ENCODE assay signal across 29 mouse cellular contexts in genomic region chr2:51006818-51007217, GRCm38 (mm10).
A peak's percentile ranks its signal among the peaks of the same experiment; 100 is the strongest.
DNase-seq lines count a peak whose midpoint lies in the region; ATAC-seq and TF ChIP-seq lines count a peak whose summit lies in the region.
"Had no signal": no experiment of that assay in that cellular context is flagged by ENCODE, and none has a peak within 500 bp of the region (broad histone marks: within the 10 kb centered on the region; RNA-seq: fewer than 3 reads in every experiment).

No protein-coding gene starts in this region.

- no peak overlapping the region for H3K9ac ChIP-seq in forebrain, embryonic 11.5 days (ENCODE audit: low read length)
- H3K9ac ChIP-seq in forebrain, postnatal 0 days, result no peak overlapping the region
- H3K9ac ChIP-seq in midbrain, embryonic 11.5 days (ENCODE audit: low read length), result no peak overlapping the region
- no peak overlapping the region for H3K9ac ChIP-seq in midbrain, embryonic 15.5 days
- no peak overlapping the region for H3K9ac ChIP-seq in hindbrain, postnatal 0 days (replicated peaks; ENCODE audit: low read length)
- H3K9ac ChIP-seq: embryonic facial prominence, embryonic 13.5 days; hindbrain, embryonic 12.5 days; hindbrain, embryonic 15.5 days; intestine, embryonic 15.5 days had no signal

- no peak overlapping the region for H3K4me2 ChIP-seq in forebrain, embryonic 11.5 days (ENCODE audit: low read depth, low read length, severe bottlenecking)
- H3K4me2 ChIP-seq in forebrain, postnatal 0 days (ENCODE audit: low read depth), result no peak overlapping the region
- no peak overlapping the region for H3K4me2 ChIP-seq in midbrain, embryonic 11.5 days
- H3K4me2 ChIP-seq in midbrain, embryonic 15.5 days, result no peak overlapping the region
- H3K4me2 ChIP-seq in hindbrain, postnatal 0 days (ENCODE audit: low read depth, low read length), result no peak overlapping the region
- H3K4me2 ChIP-seq: embryonic facial prominence, embryonic 13.5 days; heart, embryonic 11.5 days; hindbrain, embryonic 12.5 days; hindbrain, embryonic 15.5 days; intestine, embryonic 15.5 days had no signal

- ATAC-seq in forebrain, embryonic 11.5 days (replicated peaks; ENCODE audit: low FRiP score), result peak; percentile 28; the same call in 1 of the 2 replicates
- ATAC-seq in forebrain, postnatal 0 days, result no peak
- ATAC-seq in midbrain, embryonic 11.5 days (ENCODE audit: low FRiP score), result peak; percentile 51; the same call in 1 of the 2 replicates
- ATAC-seq in midbrain, embryonic 15.5 days (replicated peaks), result no peak
- ATAC-seq in hindbrain, postnatal 0 days, result no peak
- ATAC-seq: activated CD4-positive, CD25-positive, alpha-beta regulatory T cell, adult 4 months; forebrain, embryonic 14.5 days; intestine, embryonic 15.5 days; Patski had no signal

- no peaks in the 10 kb centered on the region for H3K9me3 ChIP-seq in forebrain, embryonic 11.5 days (ENCODE audit: control insufficient read depth, low read length)
- no peaks in the 10 kb centered on the region for H3K9me3 ChIP-seq in forebrain, postnatal 0 days (ENCODE audit: low read length)
- H3K9me3 ChIP-seq in midbrain, embryonic 11.5 days (ENCODE audit: control insufficient read depth, low read length), result no peaks in the 10 kb centered on the region
- H3K9me3 ChIP-seq in midbrain, embryonic 15.5 days, result no peaks in the 10 kb centered on the region
- H3K9me3 ChIP-seq in hindbrain, postnatal 0 days (ENCODE audit: low read length), result no peaks in the 10 kb centered on the region
- H3K9me3 ChIP-seq: embryonic facial prominence, embryonic 10.5 days; embryonic facial prominence, embryonic 13.5 days; hindbrain, embryonic 12.5 days; hindbrain, embryonic 15.5 days; intestine, embryonic 15.5 days had no signal

- 61% methylated on average over 3 of the region's 3 CpGs for WGBS in forebrain, embryonic 11.5 days
- 45% methylated on average over 3 of the region's 3 CpGs for WGBS in forebrain, postnatal 0 days
- 73% methylated on average over 3 of the region's 3 CpGs for WGBS in midbrain, embryonic 11.5 days
- 61% methylated on average over 3 of the region's 3 CpGs for WGBS in midbrain, embryonic 15.5 days
- WGBS in hindbrain, postnatal 0 days, result 59% methylated on average over 3 of the region's 3 CpGs

- H3K36me3 ChIP-seq in forebrain, embryonic 11.5 days (ENCODE audit: control insufficient read depth, insufficient read depth, low read length), result no peaks in the 10 kb centered on the region
- no peaks in the 10 kb centered on the region for H3K36me3 ChIP-seq in forebrain, postnatal 0 days (ENCODE audit: insufficient read depth)
- no peaks in the 10 kb centered on the region for H3K36me3 ChIP-seq in midbrain, embryonic 11.5 days (ENCODE audit: control insufficient read depth, insufficient read depth, low read length)
- H3K36me3 ChIP-seq in midbrain, embryonic 15.5 days (replicated peaks), result no peaks in the 10 kb centered on the region
- H3K36me3 ChIP-seq in hindbrain, postnatal 0 days (ENCODE audit: insufficient read depth, low read length), result no peaks in the 10 kb centered on the region
- H3K36me3 ChIP-seq: embryonic facial prominence, embryonic 10.5 days; embryonic facial prominence, embryonic 13.5 days; G1E; hindbrain, embryonic 12.5 days; hindbrain, embryonic 15.5 days; intestine, embryonic 15.5 days had no signal

- H3K4me3 ChIP-seq in forebrain, embryonic 11.5 days (ENCODE audit: low read depth, low read length), result no peak overlapping the region
- no peak overlapping the region for H3K4me3 ChIP-seq in forebrain, postnatal 0 days (ENCODE audit: low read depth, low read length)
- H3K4me3 ChIP-seq in midbrain, embryonic 11.5 days (ENCODE audit: low read depth, low read length), result no peak overlapping the region
- no peak overlapping the region for H3K4me3 ChIP-seq in midbrain, embryonic 15.5 days
- no peak overlapping the region for H3K4me3 ChIP-seq in hindbrain, postnatal 0 days (ENCODE audit: low read length)
- H3K4me3 ChIP-seq: embryonic facial prominence, embryonic 10.5 days; embryonic facial prominence, embryonic 13.5 days; erythroblast, embryonic 14.5 days; hindbrain, embryonic 12.5 days; hindbrain, embryonic 15.5 days; intestine, embryonic 15.5 days had no signal

- DNase-seq in forebrain, embryonic 11.5 days (ENCODE audit: low spot score), result no peak
- no peak for DNase-seq in forebrain, postnatal 0 days
- DNase-seq in midbrain, embryonic 11.5 days (ENCODE audit: low spot score, missing footprints), result no peak
- DNase-seq in R1 (ENCODE audit: low read depth, low spot score), result peak; percentile 82
- no peak for DNase-seq in hindbrain, postnatal 0 days (ENCODE audit: low spot score)
- DNase-seq in left cerebral cortex, adult 8-10 months (ENCODE audit: low spot score in 2 of 2), result no peak
- DNase-seq: adrenal gland, adult 8-10 months; adrenal gland, postnatal 25 days; B cell, adult 2 months; cerebellum, adult 11-12 months; cerebellum, adult 8-10 months; cerebellum, postnatal 10 days; cerebellum, postnatal 36 days; embryo, embryonic 11 days; gastrocnemius, postnatal 10 days; gastrocnemius, postnatal 36 days had no signal

- H3K4me1 ChIP-seq in forebrain, embryonic 11.5 days (replicated peaks; ENCODE audit: control insufficient read depth, insufficient read depth, low read length), result 0 out of 2 replicates have a peak, but pooled peaks cover 2% of the 10 kb centered on the region
- no peaks in the 10 kb centered on the region for H3K4me1 ChIP-seq in forebrain, postnatal 0 days (ENCODE audit: insufficient read depth)
- H3K4me1 ChIP-seq in midbrain, embryonic 11.5 days (ENCODE audit: control insufficient read depth, insufficient read depth, low read length), result peaks cover 15% of the 10 kb centered on the region
- 0 out of 2 replicates have a peak, but pooled peaks cover 3% of the 10 kb centered on the region for H3K4me1 ChIP-seq in midbrain, embryonic 15.5 days
- H3K4me1 ChIP-seq in hindbrain, postnatal 0 days (ENCODE audit: insufficient read depth, low read length), result no peaks in the 10 kb centered on the region
- H3K4me1 ChIP-seq: hindbrain, embryonic 15.5 days; intestine, embryonic 15.5 days had no signal

- no peak for TF ChIP-seq CTCF in forebrain, postnatal 0 days (IDR thresholded peaks at IDR 0.05; ENCODE audit: low read depth)
- no peak for TF ChIP-seq CTCF in hindbrain, postnatal 0 days (IDR thresholded peaks at IDR 0.05; ENCODE audit: low read depth)

- no peak overlapping the region for H3K27ac ChIP-seq in forebrain, embryonic 11.5 days (ENCODE audit: low read depth, low read length)
- no peak overlapping the region for H3K27ac ChIP-seq in forebrain, postnatal 0 days (ENCODE audit: low read depth, low read length)
- H3K27ac ChIP-seq in midbrain, embryonic 11.5 days (ENCODE audit: low read depth, low read length), result no peak overlapping the region
- H3K27ac ChIP-seq in midbrain, embryonic 15.5 days, result no peak overlapping the region
- H3K27ac ChIP-seq in hindbrain, postnatal 0 days, result no peak overlapping the region
- H3K27ac ChIP-seq: embryonic facial prominence, embryonic 10.5 days; embryonic facial prominence, embryonic 13.5 days; hindbrain, embryonic 15.5 days; intestine, embryonic 15.5 days had no signal

- no peaks in the 10 kb centered on the region for H3K27me3 ChIP-seq in forebrain, embryonic 11.5 days (ENCODE audit: control insufficient read depth, insufficient read depth, low read length)
- H3K27me3 ChIP-seq in forebrain, postnatal 0 days (ENCODE audit: insufficient read depth, low read length), result no peaks in the 10 kb centered on the region
- H3K27me3 ChIP-seq in midbrain, embryonic 11.5 days (ENCODE audit: control insufficient read depth, insufficient read depth, low read length), result no peaks in the 10 kb centered on the region
- no peaks in the 10 kb centered on the region for H3K27me3 ChIP-seq in midbrain, embryonic 15.5 days (replicated peaks)
- H3K27me3 ChIP-seq in hindbrain, postnatal 0 days (ENCODE audit: insufficient read depth, low read length), result no peaks in the 10 kb centered on the region
- H3K27me3 ChIP-seq: CH12.LX; embryonic facial prominence, embryonic 13.5 days; hindbrain, embryonic 12.5 days; hindbrain, embryonic 15.5 days; intestine, embryonic 15.5 days; Patski had no signal

Comparison
In these comparisons a context has a peak if more than half of its experiments do, and no peak if none do; other contexts are left out.
1. ATAC-seq: peak in forebrain, embryonic 11.5 days (single experiment) and midbrain, embryonic 11.5 days (single experiment); none in forebrain, postnatal 0 days (single experiment), midbrain, embryonic 15.5 days (single experiment) and hindbrain, postnatal 0 days (single experiment).